Mouse (Mus musculus) retina, embryonic 14.5 days (tissue): ENCODE measurements around the gene Phox2b.

Source experiments
- DNase-seq: peaks from one replicate; pipeline ENCODE4 v3.0.0-alpha.2; 2015; ENCODE audit warnings: low spot score

Phox2b gene

GRCm38 (mm10) chr5:67098733-67099323 is at the start of gene Phox2b:
Phox2b (minus strand) TSS chr5:67099301.
- DNase-seq = peak; percentile 55

GRCm38 (mm10) chr5:67142622-67143021 is 43.5 kb upstream of the Phox2b start:
- no peak for DNase-seq

DNA sequence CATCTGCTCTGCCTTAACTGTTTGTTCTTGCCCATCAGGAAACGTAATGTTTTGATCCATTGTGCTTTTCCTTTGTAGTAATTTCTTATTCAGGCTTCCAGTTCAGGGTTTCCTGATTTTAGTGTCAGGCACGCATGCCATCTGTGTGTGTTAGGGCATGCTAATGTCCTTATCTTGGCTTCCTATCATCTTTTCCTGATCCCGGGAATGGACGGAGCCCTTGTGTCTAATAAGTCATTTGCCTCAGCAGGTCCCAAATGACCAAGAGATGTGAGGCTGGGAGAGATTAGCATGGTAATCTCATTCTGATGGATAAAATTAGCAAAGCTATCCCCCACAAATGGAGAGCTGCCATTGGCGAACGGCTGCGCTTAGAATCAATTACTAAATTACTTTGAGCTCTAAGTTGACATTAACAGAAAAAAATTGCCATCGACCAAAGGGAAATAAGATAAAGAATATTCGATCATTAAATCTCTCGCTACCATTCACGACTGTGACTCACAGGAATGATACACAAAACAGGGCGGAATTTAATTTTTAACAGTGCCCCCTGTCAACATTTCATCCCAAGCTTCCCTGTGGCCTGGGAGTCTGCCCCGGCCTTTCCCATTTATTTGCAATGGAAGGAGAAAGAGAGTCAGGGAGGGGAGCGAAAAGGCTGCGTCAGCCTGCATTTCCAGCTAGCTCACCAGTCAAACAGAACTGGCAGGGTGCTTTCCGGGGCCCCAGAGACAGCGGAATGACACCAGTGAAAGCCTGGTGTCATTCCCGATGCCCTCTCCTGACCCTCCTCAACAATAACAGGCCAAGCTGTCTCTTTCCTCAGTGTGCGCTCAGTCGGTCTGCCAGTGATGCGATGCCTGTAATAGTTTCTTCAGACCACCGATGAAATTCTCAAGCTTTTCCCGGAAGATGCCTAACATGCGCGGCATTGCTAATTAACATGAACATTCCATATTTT is 40.2 kb upstream of the Phox2b start:
- DNase-seq = peak; percentile 70

- peak; percentile 59 for DNase-seq
Observed at GRCm38 (mm10) chr5:67138643-67139042, 39.5 kb upstream of the Phox2b start.

DNA sequence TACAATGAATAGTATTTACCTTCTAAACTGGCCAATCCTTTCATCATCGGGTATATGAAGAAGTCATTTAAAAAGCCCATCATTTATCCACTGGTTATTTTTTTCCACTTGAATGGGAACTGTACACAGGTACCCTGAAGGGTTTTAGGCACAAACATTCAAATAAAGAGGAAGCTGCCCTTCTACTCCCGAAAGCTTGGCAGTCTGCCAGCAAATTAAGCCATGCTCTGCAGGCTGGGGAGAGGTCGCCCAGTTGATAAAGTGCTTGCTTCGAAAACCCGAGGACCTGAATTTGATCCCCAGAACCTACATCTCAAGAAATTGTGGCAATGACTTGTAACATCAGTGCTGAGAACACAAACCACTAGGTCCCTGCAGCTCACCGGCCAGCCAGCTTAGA is 35.6 kb upstream of the Phox2b start:
- peak; percentile 18 for DNase-seq

- no peak for DNase-seq
Observed at GRCm38 (mm10) chr5:67131671-67132070, 32.6 kb upstream of the Phox2b start.

- DNase-seq = no peak
Observed at GRCm38 (mm10) chr5:67106261-67106660, 7.2 kb upstream of the Phox2b start.

- DNase-seq = no peak
Observed at GRCm38 (mm10) chr5:67103016-67103415, 3.9 kb upstream of the Phox2b start.

DNA sequence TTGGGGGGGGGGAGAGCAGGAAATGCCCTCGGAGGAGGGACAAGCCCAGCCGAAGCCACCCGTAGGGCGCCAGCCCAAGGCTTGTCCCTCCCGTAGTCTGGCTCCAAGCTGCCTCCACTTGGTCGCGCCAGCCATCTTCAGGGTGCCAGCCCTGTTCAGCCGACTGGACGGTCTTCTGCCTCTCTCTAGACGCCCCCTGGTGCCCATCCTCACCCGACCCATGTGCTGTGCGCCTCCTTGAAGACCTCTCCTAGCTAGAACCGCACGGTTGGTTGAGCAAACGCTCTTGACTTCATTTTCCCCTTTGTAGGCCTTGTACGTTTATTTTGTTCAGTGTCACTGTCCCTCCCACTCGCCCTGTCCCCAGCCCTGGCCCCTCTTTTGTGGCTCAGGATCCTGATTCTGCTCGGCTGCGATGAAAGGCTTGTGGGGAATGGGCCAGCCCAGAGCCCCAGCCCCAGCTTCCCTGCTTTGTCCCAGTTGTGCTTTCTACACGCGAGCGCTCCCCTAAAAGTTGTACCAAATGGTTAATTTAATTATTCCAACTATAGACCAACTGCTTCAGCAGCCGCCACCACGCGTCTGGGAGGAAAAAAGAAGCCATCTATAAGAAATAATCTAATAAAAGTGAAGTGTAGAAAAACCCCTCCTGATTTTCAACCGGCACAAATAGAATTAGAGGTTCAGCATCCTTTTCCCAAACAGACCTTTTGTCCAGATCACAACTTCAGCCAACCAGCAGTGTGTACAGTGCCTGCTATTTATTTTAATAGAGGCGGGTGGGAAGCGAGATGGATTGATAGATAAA is 2.9 kb upstream of the Phox2b start:
- peak; percentile 71 for DNase-seq

GRCm38 (mm10) chr5:67101395-67101760 is 2.3 kb upstream of the Phox2b start:
- peak; percentile 10 for DNase-seq

DNA sequence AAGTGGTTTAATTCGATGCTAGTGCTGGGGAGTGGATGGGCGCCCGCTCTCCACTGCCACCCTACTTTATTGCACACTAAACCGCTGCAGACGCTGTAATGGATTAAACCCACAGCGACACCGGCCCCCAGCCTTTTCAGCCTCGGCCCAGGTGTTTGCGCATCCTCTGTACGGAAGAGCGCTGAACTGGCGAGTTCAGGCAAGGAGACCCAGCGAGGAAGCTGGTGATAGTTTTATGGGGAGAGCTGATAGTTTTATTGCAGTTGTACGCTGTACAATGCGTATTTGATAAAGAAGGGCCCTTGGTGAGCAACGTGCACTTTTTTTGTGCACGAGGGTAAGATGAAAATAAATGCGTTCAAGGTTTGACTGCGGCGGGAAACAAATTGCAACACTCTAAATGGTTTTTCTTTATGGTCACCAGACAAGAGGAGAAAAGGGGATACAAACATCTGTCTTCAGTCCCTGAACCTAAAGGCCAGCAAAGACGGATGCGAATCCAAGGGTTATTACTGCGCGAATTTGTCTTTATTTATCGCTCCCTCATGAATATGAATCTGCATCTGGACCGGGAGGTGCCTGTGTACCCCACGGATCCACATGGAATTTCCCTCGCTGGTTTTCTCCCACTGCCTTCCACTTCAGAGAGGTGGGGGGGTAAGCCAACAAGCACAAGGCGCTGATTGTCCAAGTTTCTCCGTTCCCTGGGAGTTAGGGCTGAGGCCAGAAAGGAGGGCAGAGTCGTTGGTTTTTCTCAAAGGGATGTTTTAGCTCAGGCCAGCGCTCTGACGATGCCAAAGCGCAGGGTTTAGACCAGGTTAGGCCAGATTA is 1.7 kb upstream of the Phox2b start:
- peak; percentile 31 for DNase-seq

GRCm38 (mm10) chr5:67099393-67100271 is 531 bp upstream of the Phox2b start:
- DNase-seq = peak; percentile 54

- peak; percentile 45 for DNase-seq
Observed at GRCm38 (mm10) chr5:67098051-67098732, 909 bp downstream of the Phox2b start.

DNA sequence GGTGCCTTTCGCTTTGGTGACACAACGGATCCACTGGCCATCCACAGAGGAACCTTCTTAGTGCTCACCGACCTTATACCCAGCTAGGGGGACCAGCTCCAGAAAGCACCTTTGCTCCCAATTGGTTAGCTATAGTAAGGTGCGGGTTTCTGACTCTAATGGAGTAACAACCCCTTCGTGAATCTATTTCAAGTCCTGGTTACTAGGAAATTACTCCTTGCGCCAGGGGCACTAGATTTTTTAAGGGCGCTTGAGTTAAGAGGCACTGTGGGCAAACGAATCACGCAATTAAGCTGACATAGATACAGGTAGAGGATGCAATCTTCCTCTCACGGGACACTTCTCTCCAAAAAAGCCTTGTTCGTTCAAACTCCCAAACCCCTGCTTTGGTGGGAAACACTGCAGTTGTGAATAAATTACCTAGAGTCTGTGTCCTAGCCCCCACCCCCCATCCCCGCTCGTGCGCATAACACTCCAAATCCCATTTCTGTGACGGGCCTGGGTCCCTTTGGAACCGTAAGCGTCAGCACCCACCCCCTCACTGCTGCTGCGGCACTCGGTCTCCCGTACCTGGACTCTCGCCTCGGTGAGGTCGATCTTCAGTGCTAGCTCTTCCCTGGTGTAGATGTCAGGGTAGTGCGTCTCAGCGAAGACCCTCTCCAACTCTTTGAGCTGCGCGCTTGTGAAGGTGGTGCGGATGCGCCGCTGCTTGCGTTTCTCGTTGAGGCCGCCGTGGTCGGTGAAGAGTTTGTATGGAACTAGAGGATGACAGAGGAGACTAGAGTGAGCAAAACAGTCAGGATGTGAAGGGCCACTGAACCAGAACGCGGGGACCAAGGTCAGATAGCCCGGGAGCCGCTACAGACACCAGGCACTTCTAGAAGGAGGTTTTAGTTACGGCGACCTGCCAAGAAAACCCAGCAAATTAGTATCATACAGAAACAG is 1.7 kb downstream of the Phox2b start:
- DNase-seq = peak; percentile 45

- DNase-seq = peak; percentile 42
Observed at GRCm38 (mm10) chr5:67096378-67096771, 2.7 kb downstream of the Phox2b start.

- peak; percentile 37 for DNase-seq
Observed at GRCm38 (mm10) chr5:67095651-67096377, 3.3 kb downstream of the Phox2b start.

GRCm38 (mm10) chr5:67095153-67095552 is 3.9 kb downstream of the Phox2b start:
- DNase-seq = peak; percentile 38

DNA sequence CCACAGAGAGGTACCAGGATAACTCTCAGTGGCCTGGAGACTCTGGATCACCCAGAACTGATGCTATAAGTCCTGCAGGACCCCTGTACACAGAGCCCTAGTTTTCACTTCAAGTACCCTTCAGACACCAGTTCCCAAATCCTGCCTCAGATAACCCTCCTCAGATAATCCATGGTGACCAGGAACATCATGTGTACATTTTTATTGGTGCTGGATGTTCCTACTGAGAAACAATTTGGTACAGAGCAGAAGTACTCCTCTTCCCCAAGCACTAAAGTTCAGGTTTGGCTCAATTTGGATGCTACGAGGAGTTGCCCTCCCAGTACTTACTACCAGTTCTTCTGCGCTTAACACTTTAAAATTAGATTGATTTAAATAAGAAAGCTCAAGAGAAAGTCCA is 5.1 kb downstream of the Phox2b start:
- peak; percentile 32 for DNase-seq
